Mouse (Mus musculus): ENCODE data around the gene Stub1.

Stub1 gene

DNA sequence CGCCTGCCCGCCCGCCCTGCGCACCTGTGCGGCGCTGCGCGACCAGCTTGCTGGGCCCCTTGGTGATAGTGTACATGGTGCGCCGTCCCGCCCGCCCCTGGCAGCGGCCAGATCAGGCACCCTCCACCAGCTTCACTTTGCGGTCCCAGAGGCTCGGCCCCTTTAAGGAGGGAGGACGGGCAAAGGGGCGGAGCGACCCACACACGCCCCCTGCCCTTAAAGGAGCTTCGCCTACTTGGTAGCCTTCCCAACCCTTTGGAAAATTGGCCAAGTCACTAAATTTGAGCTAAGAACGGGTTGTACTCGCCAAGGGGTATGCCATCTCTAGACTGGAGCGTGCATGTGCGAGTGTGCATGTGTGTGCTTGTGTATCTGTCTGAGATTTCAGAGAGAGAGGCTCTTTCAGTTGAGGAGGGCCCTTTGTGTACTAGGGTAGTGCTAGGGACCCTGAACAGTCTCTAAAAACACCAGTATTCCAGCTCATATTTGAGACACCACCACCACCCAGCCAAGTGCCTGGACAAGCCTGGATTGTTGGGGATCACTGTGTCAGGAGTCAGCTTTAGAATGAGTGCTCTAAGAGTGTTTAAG, 35.5 kb upstream of the Stub1 start, which contains the start of gene Mcrip2:
Gene Mcrip2 (minus strand): TSS at position 164 of the 591 bp plus-strand sequence.
- peak; percentile 85 for DNase-seq (ENCODE audit: low spot score)

DNA sequence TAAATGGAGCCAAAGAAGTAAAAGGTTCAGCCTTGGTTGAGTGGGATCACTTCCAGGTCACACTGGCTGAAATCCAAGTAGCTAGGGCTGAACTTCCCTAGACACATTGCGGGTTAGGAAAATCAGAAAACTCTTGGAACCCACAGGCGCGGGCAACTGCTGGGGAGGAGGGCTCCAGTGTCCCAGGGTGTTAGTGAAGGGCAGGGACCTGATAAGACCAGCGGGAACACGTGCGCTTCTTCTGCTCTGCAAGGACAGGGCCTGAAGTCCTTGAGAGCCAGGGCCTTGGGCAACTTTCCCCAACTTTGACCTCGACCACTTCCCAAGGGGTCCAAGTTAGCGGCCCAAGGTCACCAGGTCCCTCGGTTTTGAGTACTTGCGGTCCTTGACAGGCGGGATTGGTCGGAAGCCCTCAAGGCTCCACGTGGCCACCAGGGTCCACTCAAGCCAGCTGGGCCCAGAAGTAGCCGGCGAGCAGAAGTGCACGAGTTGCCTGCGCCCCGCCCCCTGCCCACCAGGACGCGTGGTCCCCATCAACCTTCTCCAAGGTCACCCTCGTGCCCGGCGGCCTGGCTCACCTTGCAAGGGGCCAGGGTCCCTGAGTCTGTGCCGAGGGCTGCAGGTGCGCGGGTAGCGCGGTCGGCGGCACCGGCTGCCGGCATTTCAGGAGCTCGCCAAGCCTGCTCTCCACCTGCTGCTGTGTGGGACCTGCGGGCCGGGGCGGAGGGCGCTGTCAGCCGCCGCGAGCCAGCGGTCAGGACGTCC, 34.8 kb upstream of the Stub1 start:
- DNase-seq (ENCODE audit: low spot score) = peak; percentile 76

DNA sequence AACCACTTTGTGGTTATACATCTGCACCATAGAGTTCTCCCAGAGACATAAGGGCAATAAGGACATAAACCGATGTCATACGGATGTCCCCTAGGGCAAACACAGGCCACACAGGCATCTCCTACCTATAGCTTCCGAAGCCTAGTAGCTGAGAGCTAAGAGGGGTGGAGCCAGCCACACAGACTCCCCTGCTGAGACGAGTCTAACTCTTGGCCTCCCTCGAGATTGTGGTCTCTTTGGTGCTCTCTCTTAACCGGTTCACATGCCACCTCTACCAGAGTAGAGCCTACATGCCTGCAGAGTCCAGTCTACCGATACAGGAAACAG, 34.3 kb upstream of the Stub1 start:
- DNase-seq (ENCODE audit: low spot score) = no peak

DNA sequence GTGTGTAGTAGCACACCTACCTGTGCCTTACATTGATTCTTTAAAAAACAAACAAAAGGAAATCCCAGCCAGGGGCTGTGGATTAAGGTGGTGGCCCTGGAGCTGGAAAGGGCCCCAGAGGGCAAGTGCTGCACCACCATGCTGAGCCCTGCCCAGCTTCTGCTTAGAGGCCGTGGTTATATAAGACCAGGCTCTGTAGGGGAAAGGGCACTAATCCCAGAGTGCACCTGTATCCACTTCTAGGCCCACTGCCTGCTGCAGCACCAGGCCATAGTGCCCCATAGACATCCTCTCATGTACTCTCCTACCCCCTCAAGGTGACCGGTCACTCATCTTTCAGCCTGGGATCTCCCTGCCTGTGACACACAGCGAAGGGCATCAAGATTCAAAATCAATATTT, 33.0 kb upstream of the Stub1 start:
- DNase-seq (ENCODE audit: low spot score) = no peak

DNA sequence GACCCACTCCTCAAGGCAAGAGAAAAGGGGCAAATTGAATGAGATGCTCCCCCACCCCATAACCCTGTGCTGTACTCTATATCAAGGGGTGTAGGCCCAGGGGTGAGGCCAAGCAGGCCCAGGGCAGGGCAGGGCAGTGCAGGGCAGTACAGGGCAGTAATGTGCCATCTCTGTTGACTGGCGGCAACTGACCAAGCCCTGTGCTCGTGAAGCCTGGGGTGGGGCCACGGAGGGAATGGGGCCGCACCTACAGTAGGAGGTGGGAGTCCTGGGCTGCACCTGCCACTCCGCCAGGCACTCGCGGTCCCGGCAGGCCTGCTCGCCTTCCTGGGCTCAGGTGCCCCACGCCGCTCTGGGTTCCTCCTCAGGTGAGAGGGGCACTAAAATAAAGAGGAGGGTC, 32.1 kb upstream of the Stub1 start:
- no peak for DNase-seq (ENCODE audit: low spot score)

DNA sequence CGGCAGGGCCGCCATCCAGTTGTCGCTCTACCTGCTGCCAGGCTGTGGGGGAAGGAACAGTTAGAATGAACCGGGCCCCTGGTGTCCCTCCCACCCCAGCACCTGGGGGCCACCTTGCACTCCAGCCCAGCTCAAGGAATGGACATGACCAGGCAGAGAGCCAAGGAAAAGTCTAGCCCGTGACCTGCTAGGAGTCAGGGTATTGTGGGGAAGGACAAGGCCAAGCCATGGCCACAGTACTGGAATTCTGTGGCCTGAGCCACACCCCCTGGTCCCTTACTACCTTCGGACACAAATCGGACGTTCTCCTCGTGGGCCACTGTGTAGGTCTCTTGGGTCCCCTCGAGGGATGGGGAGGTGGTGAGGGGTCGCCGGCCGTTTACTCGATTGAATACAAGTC, 31.1 kb upstream of the Stub1 start:
- no peak for DNase-seq (ENCODE audit: low spot score)

DNA sequence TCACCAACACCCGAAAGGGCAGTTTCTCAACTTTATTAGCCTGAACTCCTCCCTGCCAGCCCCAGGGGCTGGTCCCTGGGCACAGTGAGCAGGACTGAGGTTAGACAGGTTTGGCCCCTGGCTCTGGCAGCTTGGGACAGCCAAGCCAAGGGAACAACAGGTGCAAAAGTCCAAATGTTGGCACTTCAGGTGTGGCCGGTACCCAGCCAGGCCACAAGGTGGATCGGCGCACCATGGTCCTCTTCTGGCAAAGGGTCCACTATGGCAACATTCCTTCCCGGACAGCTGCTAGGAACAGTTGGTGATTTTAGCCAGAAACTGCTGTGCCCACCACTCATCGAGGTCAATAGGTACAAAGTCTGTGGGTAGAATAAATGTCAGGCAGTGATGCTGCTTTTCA, 30.5 kb upstream of the Stub1 start:
- no peak for DNase-seq (ENCODE audit: low spot score)

DNA sequence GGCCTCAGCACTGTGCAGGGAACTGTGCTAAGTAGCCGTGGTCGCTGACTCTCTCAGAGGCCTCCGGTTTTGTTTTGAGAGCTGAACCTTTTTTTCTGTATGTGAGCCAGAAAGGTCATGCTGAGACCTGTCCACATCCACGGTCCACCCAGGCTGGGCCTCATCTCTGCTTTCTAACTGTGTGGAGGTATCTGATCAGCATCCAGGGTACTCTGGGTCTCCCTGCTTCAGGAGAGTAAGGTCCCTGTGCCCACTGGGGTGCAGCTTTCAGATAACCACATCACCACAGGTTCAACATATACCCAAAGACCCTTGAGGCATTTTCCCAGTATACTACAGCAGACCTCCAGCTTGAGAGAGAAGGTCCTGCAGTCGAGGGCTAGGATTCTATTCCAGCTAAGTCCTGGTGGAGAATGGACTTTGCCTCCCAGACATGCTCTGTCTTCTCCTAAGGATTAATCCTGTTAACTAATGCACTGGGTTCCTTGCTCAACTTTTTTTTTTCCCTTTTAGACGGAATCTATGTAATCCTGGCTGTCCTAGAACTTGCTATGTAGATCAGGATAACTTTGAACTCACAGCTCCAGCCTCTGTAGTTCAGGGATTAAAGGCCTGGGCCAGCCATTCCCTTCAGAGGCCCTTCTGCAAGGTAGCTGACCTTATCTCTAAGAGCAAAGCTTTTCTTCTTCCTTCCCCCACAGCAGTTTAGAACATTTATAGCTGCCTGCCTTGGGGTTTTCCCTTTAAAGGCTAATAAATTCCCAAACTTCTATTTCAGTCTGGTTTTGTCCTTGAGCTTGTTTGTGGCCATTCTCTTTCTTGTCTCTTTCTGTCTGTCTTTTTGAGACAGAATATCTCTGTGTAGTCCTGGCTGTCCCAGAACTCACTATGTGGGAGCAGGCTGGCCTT, 28.8 kb upstream of the Stub1 start:
- DNase-seq (ENCODE audit: low spot score) = no peak

DNA sequence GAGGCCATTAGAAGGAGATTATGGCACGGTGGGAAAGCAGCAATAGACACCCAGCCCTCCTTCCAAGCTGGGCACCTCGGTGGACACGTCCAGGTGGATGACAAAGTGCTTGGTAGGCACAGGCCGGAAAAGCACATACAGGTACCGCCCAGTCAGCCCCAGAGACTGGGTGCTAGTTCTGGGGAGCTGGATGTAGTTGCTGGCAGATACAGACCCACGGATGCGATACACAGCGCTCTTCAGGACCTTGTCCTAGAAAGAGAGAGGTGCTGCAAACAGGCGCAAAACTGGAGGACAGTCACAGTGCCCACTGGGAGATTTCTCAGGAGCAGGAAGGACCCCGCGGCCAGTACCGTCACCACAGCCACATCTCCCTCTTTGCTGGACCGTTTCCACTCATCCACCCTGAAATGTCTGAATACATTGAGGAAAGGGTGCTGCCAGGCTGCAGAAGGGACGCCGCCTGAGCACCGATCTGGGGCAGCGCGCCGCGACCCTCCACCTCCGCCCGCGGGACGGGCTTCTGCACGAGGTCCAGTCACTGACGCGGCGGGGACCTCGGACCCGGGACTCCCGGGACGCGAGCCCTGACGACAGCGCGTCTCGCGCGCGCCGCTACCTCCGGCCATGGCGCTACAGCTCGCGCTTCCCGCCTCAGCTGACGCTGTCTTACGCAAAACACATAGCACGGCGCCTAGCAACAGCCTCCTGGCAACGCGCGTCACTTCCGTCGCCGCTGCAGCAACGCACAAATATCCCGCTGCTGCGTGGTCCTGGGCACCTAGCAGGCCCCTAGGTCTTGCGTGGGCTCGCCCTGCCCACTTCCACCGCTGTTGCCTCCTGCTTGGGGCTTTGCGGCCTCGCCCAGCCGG, 27.9 kb upstream of the Stub1 start, which contains the start of gene Wdr90:
Gene Wdr90 (minus strand): TSS at position 670 of the 872 bp plus-strand sequence.
- peak; percentile 91 for DNase-seq (ENCODE audit: low spot score)

DNA sequence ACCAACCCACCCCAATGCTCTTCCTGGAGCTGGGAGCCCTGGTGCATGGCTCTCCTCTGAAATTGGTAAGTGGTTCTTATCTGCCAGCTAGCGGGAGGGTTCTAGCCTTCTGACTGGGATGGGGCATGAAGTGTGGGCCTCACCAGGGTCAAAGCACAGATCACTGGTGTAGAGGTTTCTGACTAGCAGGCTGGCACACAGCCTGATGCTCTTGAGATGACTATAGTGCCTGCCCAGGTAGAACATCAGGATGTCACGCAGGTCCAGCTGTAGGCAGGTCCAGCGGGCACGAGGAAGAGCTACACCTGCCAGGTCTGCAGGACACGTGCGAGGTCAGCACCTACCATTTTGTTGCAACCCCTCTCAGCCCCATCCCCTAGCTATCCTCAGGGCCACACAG, 27.0 kb upstream of the Stub1 start:
- DNase-seq (ENCODE audit: low spot score) = no peak

DNA sequence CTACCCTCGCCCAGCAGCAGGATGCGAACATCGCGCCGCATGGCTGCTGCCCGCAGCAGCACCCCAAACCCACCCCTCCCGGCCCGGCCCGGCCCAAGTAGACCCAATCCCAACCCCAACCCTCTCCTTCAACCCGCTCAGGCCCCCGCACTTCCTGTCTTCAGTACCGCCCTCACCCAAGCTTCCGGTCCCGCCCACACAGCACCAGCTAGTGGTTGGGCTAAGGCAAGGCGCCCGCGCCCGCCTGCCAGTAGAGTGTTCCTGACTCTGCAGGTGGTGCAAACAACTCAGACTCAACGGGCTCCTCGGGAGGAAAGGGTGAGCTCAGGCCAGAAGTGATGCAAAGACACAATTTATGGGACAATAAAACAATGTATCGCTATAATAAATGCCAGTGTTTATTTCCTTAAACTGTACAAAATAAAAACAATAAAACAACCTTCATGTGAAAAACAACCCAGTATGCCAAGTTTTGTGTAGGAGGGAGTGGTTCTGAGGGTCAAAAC, 11.2 kb upstream of the Stub1 start, which contains the start of gene Rhot2:
Gene Rhot2 (minus strand): TSS at position 456 of the 506 bp plus-strand sequence.
- peak; percentile 94 for DNase-seq (ENCODE audit: low spot score)

DNA sequence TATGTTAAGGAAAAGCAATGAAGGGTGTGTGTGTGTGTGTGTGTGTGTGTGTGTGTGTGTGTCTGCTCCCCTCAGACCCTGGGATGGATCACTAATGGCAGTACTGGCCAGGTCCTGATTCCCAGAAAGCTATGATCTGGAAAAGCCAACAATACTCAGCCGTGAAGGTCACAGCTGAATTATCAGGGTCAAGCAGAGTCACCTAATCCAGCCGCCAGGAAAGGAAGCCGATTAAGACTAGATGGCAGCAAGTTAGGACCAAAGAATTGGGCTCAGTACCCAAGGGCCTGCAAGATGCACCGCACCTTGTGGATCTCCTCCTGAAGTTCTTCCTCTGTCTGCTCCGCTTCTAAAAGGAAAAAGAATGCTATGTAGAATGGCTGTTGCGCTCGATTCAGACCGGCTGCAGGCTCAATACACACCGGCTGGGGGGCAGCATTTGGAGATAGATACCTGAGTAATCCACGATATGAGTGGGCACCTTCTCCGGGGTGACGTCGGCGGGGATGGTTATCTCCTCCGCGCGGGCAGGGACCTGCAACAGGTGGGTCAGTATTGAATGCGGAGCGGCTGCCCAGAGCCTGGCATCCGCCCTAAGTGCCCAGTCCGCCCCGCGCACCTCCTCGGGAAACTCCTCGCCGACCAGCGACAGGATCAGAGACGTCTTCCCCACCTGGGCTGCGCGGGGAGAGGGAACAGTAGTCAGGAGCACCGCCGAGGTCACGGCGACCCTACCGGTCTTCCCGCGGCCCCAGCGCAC, 10.6 kb upstream of the Stub1 start:
- DNase-seq (ENCODE audit: low spot score) = no peak

DNA sequence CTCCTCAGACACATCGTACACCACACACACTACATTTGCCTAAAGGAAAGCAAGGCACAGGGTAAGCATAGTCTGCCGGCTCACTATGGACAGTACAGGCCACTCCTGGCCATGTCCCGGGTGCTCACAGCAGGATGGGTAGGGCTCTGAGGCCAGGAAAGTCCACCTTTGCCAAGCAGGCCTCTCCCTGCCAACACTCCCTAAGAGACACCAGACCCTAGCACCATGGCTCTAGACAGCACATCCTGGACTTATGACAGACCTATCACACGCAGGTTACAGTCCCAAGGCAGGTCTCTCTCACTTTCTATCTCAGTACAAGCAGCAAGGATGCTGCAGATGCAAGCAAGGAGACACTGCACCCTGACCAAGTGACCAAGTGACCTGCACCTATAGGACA, 9.9 kb upstream of the Stub1 start:
- DNase-seq (ENCODE audit: low spot score) = no peak

DNA sequence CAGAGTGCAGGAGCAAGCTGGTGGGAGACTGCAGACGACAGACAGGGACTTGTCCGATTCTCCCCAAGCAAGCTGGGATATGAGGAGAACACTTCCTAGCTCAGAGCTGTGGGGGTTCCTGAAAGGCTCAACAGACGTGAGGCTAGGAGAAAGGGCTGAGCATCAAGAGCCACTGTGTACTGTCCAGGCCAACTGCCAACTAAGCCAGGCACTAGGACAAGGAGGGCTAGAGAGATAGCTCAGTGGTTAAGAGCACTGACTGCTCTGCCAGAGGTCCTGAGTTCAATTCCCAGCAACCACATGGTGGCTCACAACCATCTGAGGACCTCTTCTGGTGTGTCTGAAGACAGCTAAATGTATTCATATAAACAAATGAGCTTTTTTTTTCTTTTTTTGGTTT, 9.3 kb upstream of the Stub1 start:
- no peak for DNase-seq (ENCODE audit: low spot score)

DNA sequence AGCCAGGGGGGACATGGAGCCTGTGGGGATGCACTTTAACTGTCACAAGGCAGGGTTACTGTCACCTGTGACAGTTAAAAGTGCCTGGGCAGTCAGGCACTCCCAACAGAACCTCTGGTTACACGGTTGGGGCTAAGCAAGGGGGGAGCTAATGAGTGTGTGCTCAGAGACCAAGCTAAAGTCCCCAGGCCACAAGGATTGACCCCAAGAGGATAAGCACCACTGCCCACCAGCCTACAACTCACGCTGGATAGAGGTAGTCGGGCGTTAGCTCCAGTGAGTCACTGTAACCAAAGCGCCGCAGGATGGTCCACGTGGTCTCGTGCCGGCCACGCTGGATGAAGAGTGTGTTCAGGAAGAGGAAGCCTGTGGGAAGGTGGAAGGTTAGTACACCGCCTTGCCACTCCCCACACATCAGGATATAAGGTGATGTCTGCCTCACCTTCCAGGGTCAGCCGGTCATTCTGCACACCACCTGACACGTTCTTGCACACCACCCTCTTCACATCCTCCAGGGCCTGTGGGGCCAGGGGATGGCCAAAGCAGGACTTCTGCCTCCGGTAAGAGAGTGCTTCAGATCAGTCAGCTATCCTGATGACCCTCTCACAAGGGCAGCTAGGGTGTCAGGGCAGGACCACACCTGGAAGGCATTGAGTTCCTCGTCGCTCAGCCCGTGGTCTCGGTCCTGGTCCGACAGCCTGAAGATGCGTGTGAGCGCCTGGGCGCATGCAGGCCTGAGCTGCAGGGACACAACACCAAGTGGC, 8.1 kb upstream of the Stub1 start, which contains the start of gene Gm20683:
Gene Gm20683 (minus strand): TSS at position 647 of the 764 bp plus-strand sequence.
- no peak for DNase-seq (ENCODE audit: low spot score)

DNA sequence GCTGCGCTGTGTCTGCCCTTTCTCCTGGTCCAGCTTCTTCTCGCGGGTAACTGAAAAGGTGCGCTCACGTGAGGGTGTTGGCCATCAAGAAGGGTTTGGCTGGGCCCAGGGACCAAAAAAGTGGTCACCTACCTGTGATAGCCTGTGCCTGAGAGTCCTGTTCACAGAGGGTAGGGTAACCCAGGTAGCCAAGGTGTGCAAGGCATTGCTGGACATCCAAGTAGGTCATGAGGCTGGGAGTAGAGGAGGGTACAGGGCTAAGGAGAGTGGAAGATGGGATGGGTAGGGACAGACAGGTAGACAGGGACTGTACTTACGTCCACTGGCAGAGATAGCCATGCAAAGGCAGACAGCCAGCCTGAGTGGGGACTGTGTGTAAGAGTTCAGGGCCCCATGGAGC, 7.3 kb upstream of the Stub1 start:
- no peak for DNase-seq (ENCODE audit: low spot score)

DNA sequence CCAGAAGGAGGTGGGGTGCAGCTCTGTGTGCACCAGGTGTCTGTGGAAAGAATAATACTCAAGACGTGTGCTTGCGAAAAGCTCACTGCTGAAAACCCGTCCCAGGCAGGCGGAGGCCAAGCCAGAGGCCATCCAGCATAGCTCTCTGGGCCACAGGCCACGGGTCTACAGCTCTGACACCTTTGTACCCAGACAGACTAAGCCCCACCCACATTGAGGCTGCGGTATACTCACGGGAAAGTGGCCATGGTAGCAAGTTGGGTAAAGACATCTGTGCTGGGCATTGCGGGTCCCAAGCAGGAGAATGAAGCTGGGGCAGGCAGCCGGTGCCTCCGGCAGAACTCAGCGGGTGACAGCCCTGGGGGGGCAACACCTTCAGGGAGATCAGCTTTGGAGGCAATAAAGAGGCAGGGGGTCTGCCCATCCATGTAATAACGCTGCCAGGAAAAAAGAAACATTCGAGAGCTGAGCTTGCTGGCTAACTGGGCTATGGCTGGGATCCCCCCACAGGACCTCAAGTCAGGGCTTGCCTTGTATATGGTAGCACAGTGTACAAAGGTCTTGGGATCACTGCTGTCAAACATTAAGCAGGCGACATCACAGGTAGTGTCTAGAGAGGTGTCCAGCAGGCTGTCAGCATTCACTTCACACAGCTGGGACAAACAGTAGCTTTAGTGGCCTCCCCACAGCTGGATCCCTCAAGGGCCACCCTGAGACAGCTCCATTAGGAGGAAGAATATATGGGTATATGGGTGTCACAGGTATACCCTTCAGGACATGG, 6.4 kb upstream of the Stub1 start:
- DNase-seq (ENCODE audit: low spot score) = no peak

DNA sequence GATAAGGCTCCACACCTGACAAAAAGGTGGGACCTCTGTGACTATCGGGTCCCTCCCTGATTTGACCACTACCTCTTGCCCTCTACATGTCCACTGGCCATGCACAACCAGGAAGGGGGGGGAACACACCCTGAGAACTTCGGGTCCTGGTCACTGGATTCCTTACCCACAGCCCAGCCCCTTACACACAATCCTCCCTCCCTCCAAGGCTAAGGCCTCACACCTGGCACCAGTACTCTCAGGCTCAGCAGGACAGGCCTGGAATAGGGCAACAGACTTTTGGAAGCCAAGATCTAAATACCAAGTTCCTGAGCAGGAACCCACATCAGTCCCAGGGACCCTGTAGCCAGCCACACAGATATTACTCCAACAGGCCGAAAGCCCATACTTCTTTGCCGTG, 5.7 kb upstream of the Stub1 start:
- DNase-seq (ENCODE audit: low spot score) = no peak

DNA sequence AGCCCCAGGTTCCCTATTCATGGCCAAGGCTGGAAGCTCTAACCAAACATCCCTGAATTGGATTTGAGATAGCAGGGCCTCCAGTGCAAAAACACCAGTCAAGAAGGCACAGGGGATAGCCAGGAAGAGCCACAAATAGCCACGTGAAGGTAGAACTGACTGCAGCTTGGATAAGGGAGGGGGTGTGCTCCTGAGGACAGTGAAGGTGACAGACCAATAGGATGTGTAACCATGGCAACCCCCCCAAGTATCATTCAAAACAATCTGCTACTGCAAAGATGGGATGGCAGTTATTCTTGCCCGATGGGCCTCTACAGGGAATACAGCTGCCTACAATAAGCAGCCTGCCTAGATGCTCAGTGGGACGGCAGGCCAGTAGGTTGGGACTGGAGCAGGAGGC, 4.3 kb upstream of the Stub1 start:
- no peak for DNase-seq (ENCODE audit: low spot score)
